Mouse (Mus musculus) gastrocnemius, postnatal 36 days (tissue): Measurements from ENCODE around the gene P4hb. TPM values are rescaled to one million over a fixed set of nuclear protein-coding genes. Genes with fewer than 3 reads are reported as not detected.
A peak's percentile ranks its signal among the peaks of the same experiment; 100 is the strongest.
"Not testable (repeated sequence)": the region's sequence is repeated elsewhere in the genome, so short reads cannot be mapped to it uniquely, and the experiment has no call there.

Source experiments
- DNase-seq, 2 experiments: peaks; one replicate each; pipeline ENCODE4 v3.0.0; 2022
- intact Hi-C: fragments of 180-260 bp; cut with DNase I; formaldehyde crosslinking; loops from one replicate; pipeline ENCODE4 v1.15.1; 2025
- total RNA-seq, 2 experiments: library from RNA; stranded (reverse); gene quantifications; 2 replicates each; pipeline ENCODE4 v1.2.3; 2021

Gene P4hb
- total RNA-seq, 2 experiments from 2014 or later = 174 to 203 TPM

GRCm38 (mm10) chr11:120575940-120576339 is 2.9 kb upstream of the P4hb start:
- DNase-seq = no peak
- intact Hi-C loops = loop anchor here (2.0 to 5.0 kb wide), 2 partner anchors 33 to 36 kb away; no protein-coding TSS in a partner anchor

GRCm38 (mm10) chr11:120575046-120575445 is 2.0 kb upstream of the P4hb start:
- no peak for DNase-seq
- intact Hi-C loops = loop anchor here (2.0 to 5.0 kb wide), 2 partner anchors 32 to 37 kb away; no protein-coding TSS in a partner anchor

GRCm38 (mm10) chr11:120574278-120574600 is 1.2 kb upstream of the P4hb start:
- no peak for DNase-seq

GRCm38 (mm10) chr11:120573585-120574277 is 678 bp upstream of the P4hb start:
- DNase-seq = no peak
- intact Hi-C loops = loop anchor here (2.0 kb wide), 1 partner anchor 31 kb away; no protein-coding TSS in a partner anchor

More at GRCm38 (mm10) chr11:120574278-120574600, 1.2 kb upstream of the P4hb start:
- intact Hi-C loops = loop anchor here (2.0 kb wide), 1 partner anchor 31 kb away; no protein-coding TSS in a partner anchor

- no peak for DNase-seq
- intact Hi-C loops = no loop called here
These were observed 669 bp downstream of the P4hb start for GRCm38 (mm10) chr11:120572417-120572751.

GRCm38 (mm10) chr11:120571754-120572416 is 1.2 kb downstream of the P4hb start:
- intact Hi-C loops = no loop called here
- DNase-seq = no peak

- DNase-seq = no peak
- intact Hi-C loops = no loop called here
These were observed 1.9 kb downstream of the P4hb start for GRCm38 (mm10) chr11:120571122-120571521.

- intact Hi-C loops = no loop called here
- DNase-seq = no peak
These were observed 4.7 kb downstream of the P4hb start for GRCm38 (mm10) chr11:120568324-120568723.

GRCm38 (mm10) chr11:120565114-120565513 is 7.9 kb downstream of the P4hb start:
- DNase-seq = no peak
- intact Hi-C loops = no loop called here

GRCm38 (mm10) chr11:120562949-120563348 is 10.1 kb downstream of the P4hb start:
- no peak for DNase-seq
- intact Hi-C loops = no loop called here

GRCm38 (mm10) chr11:120560952-120561728 is 11.9 kb downstream of the P4hb start:
- no peak for DNase-seq
- intact Hi-C loops = no loop called here

GRCm38 (mm10) chr11:120558843-120559242 is 14.2 kb downstream of the P4hb start:
- intact Hi-C loops, DNase-seq: not testable (repeated sequence)

GRCm38 (mm10) chr11:120555260-120555659 is 17.8 kb downstream of the P4hb start:
- intact Hi-C loops = no loop called here
- DNase-seq = no peak

- no peak for DNase-seq
- intact Hi-C loops = no loop called here
These were observed 18.2 kb downstream of the P4hb start for GRCm38 (mm10) chr11:120554834-120555233.

GRCm38 (mm10) chr11:120552736-120553135 is 20.3 kb downstream of the P4hb start:
- no peak for DNase-seq
- intact Hi-C loops = no loop called here

GRCm38 (mm10) chr11:120550810-120551440 is 22.1 kb downstream of the P4hb start, which contains the start of gene Ppp1r27:
Gene Ppp1r27 (minus strand): TSS chr11:120551132.
- DNase-seq = no peak
- intact Hi-C loops = no loop called here

GRCm38 (mm10) chr11:120549986-120550809 is 22.9 kb downstream of the P4hb start:
- DNase-seq = no peak
- intact Hi-C loops = loop anchor here (2.0 kb wide), 1 partner anchor 29 kb away; no protein-coding TSS in a partner anchor

- intact Hi-C loops = loop anchor here (2.0 kb wide), 1 partner anchor 29 kb away; no protein-coding TSS in a partner anchor
- DNase-seq = peak; percentile 90 to 93
These were observed 23.7 kb downstream of the P4hb start, which contains the start of gene Mcrip1 for GRCm38 (mm10) chr11:120549168-120549945. Gene Mcrip1 (minus strand): TSS chr11:120549727.

GRCm38 (mm10) chr11:120548786-120549167 is 24.3 kb downstream of the P4hb start:
- intact Hi-C loops = loop anchor here (1.0 to 2.0 kb wide), 2 partner anchors 9 to 28 kb away; no protein-coding TSS in a partner anchor
- no peak for DNase-seq
